Mouse (Mus musculus) megakaryocyte, embryonic 14.5 days (primary cell): ENCODE measurements around the gene Manf.

ENCODE experiments used
- FLI1 ChIP-seq: IDR thresholded peaks from 2 replicates; pipeline ENCODE4 v1.6.1; 2012; ENCODE audit warnings: low read length, inconsistent platforms, mixed read lengths
- GATA1 ChIP-seq: IDR thresholded peaks from 3 replicates; pipeline ENCODE4 v1.6.1; 2012; ENCODE audit warnings: mixed read lengths, low read length, inconsistent platforms, borderline replicate concordance

DNA sequence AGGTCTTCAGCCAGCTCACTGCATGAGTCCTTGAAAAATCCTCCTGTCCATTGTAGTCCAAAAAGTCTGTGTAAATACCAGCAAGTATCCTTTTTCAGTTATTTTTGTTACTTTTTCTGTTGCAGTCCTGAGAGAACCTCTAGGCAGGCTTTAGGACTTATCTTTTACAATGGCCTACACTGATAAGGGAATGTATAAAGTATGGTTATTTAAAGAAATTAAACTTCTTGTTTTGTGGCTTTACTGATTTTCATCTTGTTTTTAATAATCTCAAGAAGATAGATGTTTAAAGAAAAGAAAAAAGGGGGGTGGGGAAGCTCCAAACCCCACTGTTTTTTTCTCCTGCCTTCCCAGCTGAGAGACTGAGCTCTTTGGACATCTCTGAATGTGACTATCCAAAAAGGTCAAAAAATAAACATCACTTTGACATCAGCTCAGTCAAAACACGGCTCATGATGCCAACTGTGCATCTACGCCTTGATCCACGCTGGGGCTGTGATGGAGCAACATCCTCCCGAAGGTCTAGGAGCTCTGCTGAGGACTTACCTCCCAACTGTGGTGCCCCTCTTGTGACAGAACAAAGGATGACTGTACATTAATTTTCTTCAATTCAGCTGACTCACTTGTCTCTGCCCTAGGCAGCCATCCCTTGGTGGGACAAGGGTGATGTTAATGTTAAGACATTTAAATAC, 11.5 kb upstream of the Manf start:
- TF ChIP-seq GATA1: no peak
- no peak for TF ChIP-seq FLI1
